Mouse (Mus musculus): ENCODE results near the gene Tas2r126.
A peak's percentile ranks its signal among the peaks of the same experiment; 100 is the strongest.
"Not testable (repeated sequence)": the region's sequence is repeated elsewhere in the genome, so short reads cannot be mapped to it uniquely, and the experiment has no call there.

Gene Tas2r126

GRCm38 (mm10) chr6:42434446-42434845 is at the start of gene Tas2r126:
Gene Tas2r126, plus strand, starts transcription at chr6:42434535.
- ATAC-seq (ENCODE audit: insufficient number of reproducible peaks, low FRiP score, low TSS enrichment): no peak

- ATAC-seq (ENCODE audit: insufficient number of reproducible peaks, low FRiP score, low TSS enrichment): no peak
These were observed 48.7 kb upstream of the Tas2r126 start for GRCm38 (mm10) chr6:42385635-42386034.

GRCm38 (mm10) chr6:42391796-42392330 is 42.5 kb upstream of the Tas2r126 start:
- no peak for ATAC-seq (ENCODE audit: insufficient number of reproducible peaks, low FRiP score, low TSS enrichment)

GRCm38 (mm10) chr6:42395960-42396809 is 38.1 kb upstream of the Tas2r126 start:
- peak; percentile 52 for ATAC-seq (ENCODE audit: insufficient number of reproducible peaks, low FRiP score, low TSS enrichment)

GRCm38 (mm10) chr6:42397041-42397657 is 37.2 kb upstream of the Tas2r126 start:
- ATAC-seq (ENCODE audit: insufficient number of reproducible peaks, low FRiP score, low TSS enrichment): no peak

GRCm38 (mm10) chr6:42398285-42398684 is 36.0 kb upstream of the Tas2r126 start:
- no peak for ATAC-seq (ENCODE audit: insufficient number of reproducible peaks, low FRiP score, low TSS enrichment)

DNA sequence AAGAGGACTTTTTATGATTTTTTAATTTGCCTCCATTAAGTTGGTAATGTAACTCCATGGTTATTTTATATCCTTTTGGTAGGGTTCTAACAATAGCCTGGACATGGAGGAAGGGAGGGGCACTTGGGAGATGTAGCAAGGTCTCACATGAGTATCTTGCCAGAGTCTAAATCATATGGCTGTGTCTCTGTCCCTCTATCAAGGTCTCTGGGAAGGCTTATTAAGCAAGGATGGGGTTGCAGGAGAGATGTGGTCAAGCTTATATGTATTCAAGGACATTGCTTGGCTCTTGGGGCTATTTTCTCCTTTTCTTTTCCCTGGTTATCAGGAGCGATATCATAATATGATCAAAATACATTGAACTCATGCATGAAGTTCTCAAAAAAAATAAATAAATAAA is 35.3 kb upstream of the Tas2r126 start:
- no peak for ATAC-seq (ENCODE audit: insufficient number of reproducible peaks, low FRiP score, low TSS enrichment)

DNA sequence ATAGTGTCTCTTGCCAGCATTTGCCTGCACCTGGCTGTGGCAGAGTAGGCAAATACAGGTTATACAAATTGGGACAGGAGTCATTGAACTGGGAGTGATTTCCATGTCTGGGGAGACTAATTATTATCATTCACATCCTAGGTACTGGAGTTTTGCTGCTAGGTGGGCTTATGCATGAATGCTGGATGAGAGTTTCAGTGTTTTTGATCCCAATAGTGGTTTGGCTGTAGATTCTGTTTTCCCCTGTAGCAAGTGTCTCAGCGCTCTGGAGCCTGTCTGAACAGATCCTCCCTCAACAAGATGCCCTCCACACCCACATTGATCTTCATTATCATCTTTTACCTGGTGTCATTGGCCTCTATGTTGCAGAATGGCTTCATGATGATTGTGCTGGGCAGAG is 34.4 kb upstream of the Tas2r126 start, which contains the start of gene Tas2r143:
Gene Tas2r143, plus strand, starts transcription at position 301 of the 400 bp plus-strand sequence.
- no peak for ATAC-seq (ENCODE audit: insufficient number of reproducible peaks, low FRiP score, low TSS enrichment)

DNA sequence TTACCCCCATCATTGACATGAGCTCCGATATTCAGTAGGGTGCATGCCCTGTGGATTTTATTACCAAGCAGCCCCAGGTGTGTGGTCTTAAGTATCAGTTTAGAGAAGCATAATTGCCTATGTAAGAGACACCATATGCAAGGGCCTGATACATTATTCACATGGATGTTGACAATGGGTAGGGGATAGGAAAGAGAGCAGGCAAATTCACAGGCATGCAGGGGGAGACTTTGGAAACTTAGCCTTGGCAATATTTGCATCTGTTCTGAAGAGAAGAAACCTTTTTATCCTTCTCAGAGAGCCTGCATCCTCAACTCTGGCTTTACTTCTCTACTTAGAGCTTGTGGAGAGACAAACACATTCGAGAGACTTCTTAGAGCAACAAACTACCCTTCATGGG is 29.2 kb upstream of the Tas2r126 start, which contains the start of gene Tas2r135:
Gene Tas2r135, plus strand, starts transcription at position 301 of the 400 bp plus-strand sequence.
- ATAC-seq (ENCODE audit: insufficient number of reproducible peaks, low FRiP score, low TSS enrichment): no peak

- no peak for ATAC-seq (ENCODE audit: insufficient number of reproducible peaks, low FRiP score, low TSS enrichment)
These were observed 14.9 kb upstream of the Tas2r126 start for GRCm38 (mm10) chr6:42419443-42419842.

- ATAC-seq (ENCODE audit: insufficient number of reproducible peaks, low FRiP score, low TSS enrichment): no peak
These were observed 12.9 kb upstream of the Tas2r126 start for GRCm38 (mm10) chr6:42421439-42421838.

DNA sequence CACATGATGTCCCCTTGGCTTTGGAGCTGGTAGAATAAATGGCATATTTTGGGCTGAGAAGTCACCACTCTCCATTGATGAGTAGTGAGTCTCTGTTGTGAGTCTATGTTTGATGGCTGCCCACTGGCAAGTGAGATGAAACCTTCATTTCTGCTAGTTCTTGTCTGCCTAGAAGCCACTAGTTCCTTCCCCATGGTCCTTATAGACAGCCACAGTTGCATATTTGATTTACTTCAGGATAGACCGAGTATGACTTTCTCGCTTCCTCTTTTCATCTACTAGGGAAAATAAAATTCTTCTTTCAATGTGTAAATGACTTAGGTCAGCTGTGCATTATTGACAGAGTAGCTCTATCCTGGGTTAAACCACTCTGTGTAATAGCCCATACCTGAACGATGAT is 9.9 kb upstream of the Tas2r126 start:
- ATAC-seq (ENCODE audit: insufficient number of reproducible peaks, low FRiP score, low TSS enrichment): no peak

GRCm38 (mm10) chr6:42426337-42426736 is 8.0 kb upstream of the Tas2r126 start:
- no peak for ATAC-seq (ENCODE audit: insufficient number of reproducible peaks, low FRiP score, low TSS enrichment)

- no peak for ATAC-seq (ENCODE audit: insufficient number of reproducible peaks, low FRiP score, low TSS enrichment)
These were observed 781 bp upstream of the Tas2r126 start for GRCm38 (mm10) chr6:42433554-42433953.

DNA sequence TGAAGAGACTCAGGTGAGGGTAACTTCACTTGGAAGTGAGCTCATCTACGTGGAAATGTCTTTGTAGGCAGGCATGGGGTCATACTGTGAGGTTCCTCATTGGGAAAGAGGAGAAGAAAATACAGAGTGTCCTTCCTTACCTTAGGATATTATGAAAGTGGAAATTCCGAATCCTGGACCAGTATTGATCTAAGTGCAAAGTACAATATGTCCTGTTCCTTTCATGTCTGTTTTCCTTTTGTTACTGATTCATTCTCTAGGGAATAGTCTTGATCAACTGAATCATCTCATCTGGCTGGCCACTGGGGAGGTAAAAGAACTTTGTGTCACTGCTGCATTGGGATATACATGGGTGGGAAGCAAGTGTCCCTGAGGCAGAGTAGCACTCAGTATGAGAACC is 1.2 kb downstream of the Tas2r126 start:
- no peak for ATAC-seq (ENCODE audit: insufficient number of reproducible peaks, low FRiP score, low TSS enrichment)

DNA sequence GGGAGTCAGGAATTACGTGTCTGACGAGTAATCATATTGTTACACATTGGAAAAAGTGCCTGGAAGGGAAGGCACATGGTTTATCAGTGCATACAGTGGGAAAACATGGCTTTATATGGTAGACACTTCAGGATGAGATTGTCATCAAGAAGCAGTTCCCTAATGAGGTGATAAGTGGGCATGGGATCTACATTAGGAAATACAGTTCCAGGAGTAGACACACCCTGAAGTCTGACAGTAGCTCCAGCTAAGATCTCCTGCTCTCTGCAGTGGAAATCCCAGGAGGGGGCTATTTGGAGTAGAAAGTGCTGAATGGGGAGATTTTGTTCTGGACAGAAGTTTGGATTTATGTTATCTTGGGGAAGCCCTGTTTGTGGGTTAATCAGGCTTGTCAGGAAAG is 7.1 kb downstream of the Tas2r126 start:
- ATAC-seq (ENCODE audit: insufficient number of reproducible peaks, low FRiP score, low TSS enrichment): no peak

DNA sequence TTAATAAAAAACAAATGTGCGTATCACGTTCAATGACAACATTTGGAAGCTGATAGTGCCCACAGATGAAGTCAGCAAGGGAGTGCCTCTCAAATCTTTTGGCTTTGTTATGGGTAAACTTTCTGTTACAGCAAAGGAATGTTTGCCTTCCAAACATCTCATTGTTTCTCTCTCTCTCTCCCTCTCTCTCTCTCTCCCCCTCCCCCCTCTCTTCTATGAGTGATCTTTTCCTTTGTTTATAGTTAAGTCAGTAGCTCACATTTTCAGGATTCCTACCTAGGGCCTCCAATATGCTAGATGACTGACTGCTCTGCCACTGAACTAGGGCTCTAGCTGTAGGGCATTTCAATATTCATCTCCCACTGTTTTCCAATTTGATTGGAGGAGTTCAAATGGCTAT is 10.2 kb downstream of the Tas2r126 start:
- ATAC-seq (ENCODE audit: insufficient number of reproducible peaks, low FRiP score, low TSS enrichment): no peak

DNA sequence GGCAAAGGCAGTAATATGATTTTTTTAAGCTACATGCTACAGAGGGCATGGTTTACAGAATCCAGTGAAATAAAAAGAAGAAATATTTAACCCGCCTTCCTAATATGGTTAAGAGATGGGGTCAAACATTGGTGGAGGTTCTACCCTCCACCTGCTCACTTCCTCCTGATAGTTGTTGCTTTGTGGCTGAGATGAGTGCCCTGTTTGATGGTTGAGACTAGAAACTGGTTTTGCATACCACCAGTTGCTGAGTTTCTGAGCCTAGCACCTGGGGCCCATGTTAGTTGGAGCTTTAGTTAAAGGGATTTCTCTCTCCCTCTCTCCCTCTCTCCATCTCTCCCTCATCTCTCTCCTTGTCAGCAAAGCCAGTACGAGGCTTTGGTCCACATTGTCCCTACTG is 13.0 kb downstream of the Tas2r126 start:
- ATAC-seq (ENCODE audit: insufficient number of reproducible peaks, low FRiP score, low TSS enrichment): no peak

DNA sequence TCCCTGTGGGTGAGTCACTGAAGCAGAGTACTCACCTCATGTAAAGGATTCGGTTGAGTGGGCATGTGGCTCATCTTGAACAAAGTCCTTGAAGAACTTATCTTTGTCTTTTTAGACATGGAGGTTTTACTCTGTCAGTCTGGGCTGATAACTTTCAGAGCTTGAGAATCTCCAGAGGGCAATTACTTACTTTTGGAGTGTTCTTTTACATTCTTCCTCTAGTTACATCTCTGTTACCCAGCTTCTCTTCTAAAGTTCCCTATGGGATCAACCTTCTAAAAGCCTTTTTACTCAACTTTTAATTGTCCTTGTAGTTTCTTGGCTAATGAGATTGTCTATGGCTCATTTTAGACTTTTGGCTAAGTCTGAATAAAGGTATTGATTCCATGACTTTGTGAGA is 30.8 kb downstream of the Tas2r126 start, which contains the start of gene Olfr458:
Gene Olfr458, minus strand, starts transcription at position 101 of the 400 bp plus-strand sequence.
- no peak for ATAC-seq (ENCODE audit: insufficient number of reproducible peaks, low FRiP score, low TSS enrichment)

- no peak for ATAC-seq (ENCODE audit: insufficient number of reproducible peaks, low FRiP score, low TSS enrichment)
These were observed 36.2 kb downstream of the Tas2r126 start for GRCm38 (mm10) chr6:42470542-42470941.

DNA sequence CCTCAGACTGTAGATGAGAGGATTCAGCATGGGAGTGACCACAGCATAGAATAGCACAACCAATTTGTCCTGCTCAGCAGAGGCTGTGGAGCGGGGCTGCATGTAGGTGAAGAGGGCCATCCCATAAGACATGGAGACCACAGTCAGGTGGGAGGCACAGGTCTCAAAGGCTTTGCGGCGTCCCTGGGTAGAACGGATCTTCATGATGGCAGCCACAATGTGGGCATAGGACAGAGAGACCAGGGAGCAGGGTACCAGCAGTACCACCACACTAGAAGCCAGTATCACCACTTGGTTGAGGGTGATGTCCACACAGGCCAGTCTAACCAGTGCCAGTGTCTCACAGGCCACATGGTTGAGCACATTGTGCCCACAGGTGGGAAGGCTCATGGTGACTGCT is 37.0 kb downstream of the Tas2r126 start:
- not testable (repeated sequence) for ATAC-seq (ENCODE audit: insufficient number of reproducible peaks, low FRiP score, low TSS enrichment)
